Mouse (Mus musculus): Measurements from ENCODE around the gene Slc38a1.

Slc38a1 gene

GRCm38 (mm10) chr15:96562521-96562920 lies 80.2 kb downstream of the Slc38a1 start:
- DNase-seq (ENCODE audit: low read depth, low spot score): no peak

GRCm38 (mm10) chr15:96560576-96561298 lies 82.0 kb downstream of the Slc38a1 start:
- no peak for DNase-seq (ENCODE audit: low read depth, low spot score)

- DNase-seq (ENCODE audit: low read depth, low spot score): peak; percentile 73
Measured at GRCm38 (mm10) chr15:96551569-96552380, 90.9 kb downstream of the Slc38a1 start.

GRCm38 (mm10) chr15:96551107-96551506 lies 91.6 kb downstream of the Slc38a1 start:
- no peak for DNase-seq (ENCODE audit: low read depth, low spot score)

- DNase-seq (ENCODE audit: low read depth, low spot score): no peak
Measured at GRCm38 (mm10) chr15:96548363-96548762, 94.3 kb downstream of the Slc38a1 start.

GRCm38 (mm10) chr15:96547256-96548195 lies 95.2 kb downstream of the Slc38a1 start:
- no peak for DNase-seq (ENCODE audit: low read depth, low spot score)

GRCm38 (mm10) chr15:96543181-96543828 lies 99.4 kb downstream of the Slc38a1 start:
- peak; percentile 60 for DNase-seq (ENCODE audit: low read depth, low spot score)

- no peak for DNase-seq (ENCODE audit: low read depth, low spot score)
Measured at GRCm38 (mm10) chr15:96542135-96542534, 100.6 kb downstream of the Slc38a1 start.

- no peak for DNase-seq (ENCODE audit: low read depth, low spot score)
Measured at GRCm38 (mm10) chr15:96537272-96537671, 105.4 kb downstream of the Slc38a1 start.

GRCm38 (mm10) chr15:96536412-96536811 lies 106.3 kb downstream of the Slc38a1 start:
- no peak for DNase-seq (ENCODE audit: low read depth, low spot score)

GRCm38 (mm10) chr15:96527686-96528085 lies 115.0 kb downstream of the Slc38a1 start:
- no peak for DNase-seq (ENCODE audit: low read depth, low spot score)

GRCm38 (mm10) chr15:96524239-96524738 lies 118.4 kb downstream of the Slc38a1 start:
- no peak for DNase-seq (ENCODE audit: low read depth, low spot score)
